Mouse (Mus musculus) 3134 (cell line): ENCODE data around the gene Pkhd1.
"Not testable (repeated sequence)": the region's sequence is repeated elsewhere in the genome, so short reads cannot be mapped to it uniquely, and the experiment has no call there.

Experiments used
- DNase-seq: peaks from one replicate; pipeline ENCODE4 v3.0.0-alpha.2; 2011; ENCODE audit warnings: low spot score; ENCODE audit not compliant: insufficient read length; ENCODE audit errors: extremely low read depth

Gene Pkhd1

GRCm38 (mm10) chr1:20302187-20302942 is 315.5 kb downstream of the Pkhd1 start:
- no peak for DNase-seq

- DNase-seq = no peak
Measured at GRCm38 (mm10) chr1:20301631-20302030, 316.2 kb downstream of the Pkhd1 start.

- no peak for DNase-seq
Measured at GRCm38 (mm10) chr1:20288696-20289095, 329.2 kb downstream of the Pkhd1 start.

GRCm38 (mm10) chr1:20260403-20260802 is 357.5 kb downstream of the Pkhd1 start:
- DNase-seq = no peak

GRCm38 (mm10) chr1:20248169-20248568 is 369.7 kb downstream of the Pkhd1 start:
- DNase-seq = no peak

- no peak for DNase-seq
Measured at GRCm38 (mm10) chr1:20216681-20217080, 401.2 kb downstream of the Pkhd1 start.

- no peak for DNase-seq
Measured at GRCm38 (mm10) chr1:20190444-20190843, 427.4 kb downstream of the Pkhd1 start.

- DNase-seq = no peak
Measured at GRCm38 (mm10) chr1:20180157-20180556, 437.7 kb downstream of the Pkhd1 start.

- DNase-seq = no peak
Measured at GRCm38 (mm10) chr1:20171199-20171598, 446.7 kb downstream of the Pkhd1 start.

GRCm38 (mm10) chr1:20150627-20151026 is 467.2 kb downstream of the Pkhd1 start:
- not testable (repeated sequence) for DNase-seq

GRCm38 (mm10) chr1:20150016-20150415 is 467.8 kb downstream of the Pkhd1 start:
- no peak for DNase-seq

- DNase-seq = no peak
Measured at GRCm38 (mm10) chr1:20136205-20136604, 481.7 kb downstream of the Pkhd1 start.

GRCm38 (mm10) chr1:20135065-20135618 is 482.7 kb downstream of the Pkhd1 start:
- no peak for DNase-seq

GRCm38 (mm10) chr1:20133636-20134035 is 484.2 kb downstream of the Pkhd1 start:
- no peak for DNase-seq

GRCm38 (mm10) chr1:20131786-20132596 is 485.9 kb downstream of the Pkhd1 start:
- DNase-seq = no peak

GRCm38 (mm10) chr1:20117331-20117730 is 500.5 kb downstream of the Pkhd1 start:
- DNase-seq = no peak

- DNase-seq = peak; percentile 73
Measured at GRCm38 (mm10) chr1:20069733-20070132, 548.1 kb downstream of the Pkhd1 start.

GRCm38 (mm10) chr1:20058245-20058644 is 559.6 kb downstream of the Pkhd1 start:
- no peak for DNase-seq

GRCm38 (mm10) chr1:20039389-20039788 is 578.5 kb downstream of the Pkhd1 start:
- no peak for DNase-seq

- DNase-seq = no peak
Measured at GRCm38 (mm10) chr1:20035277-20035676, 582.6 kb downstream of the Pkhd1 start.

- DNase-seq = no peak
Measured at GRCm38 (mm10) chr1:20018198-20018925, 599.5 kb downstream of the Pkhd1 start.
